Mouse (Mus musculus) liver, postnatal 0 days (tissue): ENCODE measurements at regions not wholly inside any gene's neighbourhood (a gene's known extent, or its start where the extent isn't known, plus 50 kb on each side); places are given as distances from the start of the nearest gene placed in this dataset.

Experiments used
- CTCF ChIP-seq: sonication (generic); IDR thresholded peaks from 2 replicates; pipeline ENCODE4 v1.5.1; 2016; ENCODE audit warnings: antibody characterized with exemption, low read depth
- EP300 ChIP-seq: IDR thresholded peaks from 2 replicates; pipeline ENCODE4 v1.6.1; 2016; ENCODE audit warnings: antibody characterized with exemption, low read depth, mild to moderate bottlenecking

GRCm38 (mm10) chr8:100206557-100207349, 790.5 kb upstream of the Cdh8 start:
- TF ChIP-seq CTCF: no peak
- no peak for TF ChIP-seq EP300
